Mouse (Mus musculus): Measurements from ENCODE around the gene Mfsd11. TPM values are rescaled to one million over a fixed set of nuclear protein-coding genes. Genes with fewer than 3 reads are reported as not detected.

Mfsd11 gene
- polyA plus RNA-seq, 1 experiment from 2014 or later: 51.2 TPM

- 0 out of 2 replicates have a peak, but pooled peaks cover 3% of the 10 kb centered on the region for H3K27me3 ChIP-seq
- no peak overlapping the region for H3K9ac ChIP-seq
- WGBS: 43% methylated on average over 21 of the region's 21 CpGs
- no peaks in the 10 kb centered on the region for H3K36me3 ChIP-seq
- no peaks in the 10 kb centered on the region for H3K9me3 ChIP-seq
- peak; percentile 48 for ATAC-seq (ENCODE audit: insufficient number of reproducible peaks, insufficient read depth, low FRiP score, low TSS enrichment)
- H3K4me3 ChIP-seq: no peak overlapping the region
- peaks cover 55% of the 10 kb centered on the region for H3K4me1 ChIP-seq
- H3K27ac ChIP-seq: peak overlapping the region; percentile 94
- H3K4me2 ChIP-seq (replicated peaks): 0 out of 2 replicates have a peak overlapping the region, but pooled peaks have one; percentile 16
Observed at GRCm38 (mm10) chr11:116812793-116813529, 39.3 kb upstream of the Mfsd11 start.

DNA sequence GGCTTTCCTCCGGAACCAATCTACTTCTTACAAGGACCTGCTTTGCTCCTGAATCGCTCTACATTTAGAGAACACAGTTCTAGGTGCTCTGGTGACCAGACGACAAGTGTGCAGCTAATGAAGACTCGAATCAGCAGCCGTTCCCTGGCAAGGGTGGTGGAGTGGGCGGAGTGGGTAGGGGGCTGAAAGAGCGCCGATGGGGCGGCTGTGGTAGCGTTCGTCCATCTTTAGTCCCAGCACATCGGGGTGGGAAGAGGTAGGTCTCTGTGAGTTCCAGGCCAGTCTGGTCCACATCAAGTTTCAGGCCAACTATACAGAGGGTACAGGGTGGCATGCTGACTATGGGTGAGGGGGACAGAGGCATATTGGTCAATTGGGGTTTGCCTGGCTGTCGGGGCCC, 38.6 kb upstream of the Mfsd11 start:
- no peak for ATAC-seq (ENCODE audit: insufficient number of reproducible peaks, insufficient read depth, low FRiP score, low TSS enrichment)
- Histone ChIP-seq H3K4me2 (replicated peaks) (0 out of 2 replicates have a peak overlapping the region, but pooled peaks have one; percentile 16), H3K9ac (no peak overlapping the region), H3K27ac (peak overlapping the region; percentile 94), H3K4me3 (no peak overlapping the region), H3K36me3 (no peaks in the 10 kb centered on the region), H3K4me1 (peaks cover 54% of the 10 kb centered on the region), H3K9me3 (no peaks in the 10 kb centered on the region), H3K27me3 (0 out of 2 replicates have a peak, but pooled peaks cover 3% of the 10 kb centered on the region)
- 73% methylated on average over 13 of the region's 13 CpGs for WGBS

GRCm38 (mm10) chr11:116814076-116814883, 38.0 kb upstream of the Mfsd11 start:
- 9% methylated on average over 20 of the region's 20 CpGs for WGBS
- no peak for ATAC-seq (ENCODE audit: insufficient number of reproducible peaks, insufficient read depth, low FRiP score, low TSS enrichment)
- no peak overlapping the region for H3K4me3 ChIP-seq

GRCm38 (mm10) chr11:116814884-116815415, 37.3 kb upstream of the Mfsd11 start:
- Histone ChIP-seq H3K27ac (peak overlapping the region; percentile 94), H3K27me3 (no peaks in the 10 kb centered on the region), H3K36me3 (no peaks in the 10 kb centered on the region), H3K4me2 (replicated peaks) (peak overlapping the region; percentile 18), H3K4me1 (peaks cover 61% of the 10 kb centered on the region), H3K9ac (peak overlapping the region; percentile 29; the same call in 1 of the 2 replicates), H3K9me3 (no peaks in the 10 kb centered on the region), H3K4me3 (no peak overlapping the region)
- WGBS: 22% methylated on average over 7 of the region's 7 CpGs
- ATAC-seq (ENCODE audit: insufficient number of reproducible peaks, insufficient read depth, low FRiP score, low TSS enrichment): no peak

More at GRCm38 (mm10) chr11:116814076-116814883, 38.0 kb upstream of the Mfsd11 start:
- H3K9me3 ChIP-seq: no peaks in the 10 kb centered on the region
- H3K27ac ChIP-seq: peak overlapping the region; percentile 94
- no peaks in the 10 kb centered on the region for H3K36me3 ChIP-seq
- no peaks in the 10 kb centered on the region for H3K27me3 ChIP-seq
- H3K9ac ChIP-seq: peak overlapping the region; percentile 29; the same call in 1 of the 2 replicates
- peaks cover 60% of the 10 kb centered on the region for H3K4me1 ChIP-seq
- H3K4me2 ChIP-seq (replicated peaks): peak overlapping the region; percentile 18

- Histone ChIP-seq H3K4me3 (no peak overlapping the region), H3K4me1 (peaks cover 51% of the 10 kb centered on the region), H3K27ac (no peak overlapping the region), H3K4me2 (replicated peaks) (no peak overlapping the region), H3K27me3 (no peaks in the 10 kb centered on the region), H3K36me3 (no peaks in the 10 kb centered on the region), H3K9me3 (no peaks in the 10 kb centered on the region), H3K9ac (no peak overlapping the region)
- no peak for ATAC-seq (ENCODE audit: insufficient number of reproducible peaks, insufficient read depth, low FRiP score, low TSS enrichment)
- WGBS: 70% methylated on average over 5 of the region's 5 CpGs
Observed at GRCm38 (mm10) chr11:116816769-116817168, 35.5 kb upstream of the Mfsd11 start.

GRCm38 (mm10) chr11:116817567-116817966, 34.7 kb upstream of the Mfsd11 start:
- H3K4me3 ChIP-seq: no peak overlapping the region
- peaks cover 45% of the 10 kb centered on the region for H3K4me1 ChIP-seq
- no peaks in the 10 kb centered on the region for H3K9me3 ChIP-seq
- no peak overlapping the region for H3K27ac ChIP-seq
- no peaks in the 10 kb centered on the region for H3K27me3 ChIP-seq
- H3K4me2 ChIP-seq (replicated peaks): no peak overlapping the region
- no peak overlapping the region for H3K9ac ChIP-seq
- ATAC-seq (ENCODE audit: insufficient number of reproducible peaks, insufficient read depth, low FRiP score, low TSS enrichment): no peak
- WGBS: 92% methylated on average over 5 of the region's 5 CpGs
- H3K36me3 ChIP-seq: no peaks in the 10 kb centered on the region

GRCm38 (mm10) chr11:116818722-116819121, 33.5 kb upstream of the Mfsd11 start:
- no peak for ATAC-seq (ENCODE audit: insufficient number of reproducible peaks, insufficient read depth, low FRiP score, low TSS enrichment)
- H3K36me3 ChIP-seq: no peaks in the 10 kb centered on the region
- H3K27me3 ChIP-seq: no peaks in the 10 kb centered on the region
- H3K9me3 ChIP-seq: no peaks in the 10 kb centered on the region
- H3K4me3 ChIP-seq: no peak overlapping the region
- peaks cover 34% of the 10 kb centered on the region for H3K4me1 ChIP-seq
- no peak overlapping the region for H3K9ac ChIP-seq
- H3K4me2 ChIP-seq (replicated peaks): no peak overlapping the region
- H3K27ac ChIP-seq: peak overlapping the region; percentile 30
- 65% methylated on average over 8 of the region's 8 CpGs for WGBS

DNA sequence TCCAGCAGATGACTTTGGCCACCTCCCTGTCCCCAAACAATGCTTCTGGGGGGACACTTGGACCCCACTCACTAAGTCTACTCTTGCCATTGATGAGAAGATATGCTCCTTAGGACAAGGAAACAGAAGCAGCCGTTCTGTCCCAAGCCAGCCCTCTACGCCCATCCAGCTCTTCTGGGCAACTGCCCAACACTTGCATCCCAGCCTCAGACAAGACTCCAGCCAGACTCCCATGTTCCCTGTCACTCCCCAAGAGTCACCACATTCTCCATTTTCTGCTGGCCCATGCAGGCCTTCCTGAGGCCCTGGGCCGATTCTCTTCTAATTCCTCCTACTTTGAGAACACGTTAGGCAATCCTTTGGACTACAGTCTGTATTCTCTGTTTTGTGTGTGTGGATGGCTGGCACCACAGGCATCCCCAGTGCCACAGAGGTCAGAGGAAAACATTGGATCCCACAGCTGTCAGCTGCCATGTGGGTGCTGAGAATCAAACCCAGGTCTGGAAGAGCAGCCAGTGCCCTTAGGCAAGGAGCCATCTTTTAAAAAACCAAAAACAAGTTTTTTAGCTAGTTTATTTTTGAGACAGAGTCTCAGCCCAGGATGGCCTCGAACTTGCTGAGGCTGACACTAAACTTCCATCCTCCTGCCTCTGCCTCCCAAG, 32.2 kb upstream of the Mfsd11 start:
- Histone ChIP-seq H3K4me2 (replicated peaks) (no peak overlapping the region), H3K36me3 (no peaks in the 10 kb centered on the region), H3K27ac (0 out of 2 replicates have a peak overlapping the region, but pooled peaks have one; percentile 23), H3K9ac (no peak overlapping the region), H3K9me3 (no peaks in the 10 kb centered on the region), H3K4me1 (peaks cover 22% of the 10 kb centered on the region), H3K4me3 (no peak overlapping the region), H3K27me3 (no peaks in the 10 kb centered on the region)
- no peak for ATAC-seq (ENCODE audit: insufficient number of reproducible peaks, insufficient read depth, low FRiP score, low TSS enrichment)
- WGBS: 89% methylated on average over 5 of the region's 5 CpGs

GRCm38 (mm10) chr11:116821057-116821940, 30.9 kb upstream of the Mfsd11 start:
- Histone ChIP-seq H3K4me1 (peaks cover 23% of the 10 kb centered on the region; the same call in 1 of the 2 replicates), H3K9me3 (no peaks in the 10 kb centered on the region), H3K36me3 (no peaks in the 10 kb centered on the region), H3K27ac (no peak overlapping the region), H3K4me2 (replicated peaks) (no peak overlapping the region), H3K9ac (no peak overlapping the region), H3K27me3 (no peaks in the 10 kb centered on the region), H3K4me3 (no peak overlapping the region)
- ATAC-seq (ENCODE audit: insufficient number of reproducible peaks, insufficient read depth, low FRiP score, low TSS enrichment): no peak
- 70% methylated on average over 13 of the region's 13 CpGs for WGBS

DNA sequence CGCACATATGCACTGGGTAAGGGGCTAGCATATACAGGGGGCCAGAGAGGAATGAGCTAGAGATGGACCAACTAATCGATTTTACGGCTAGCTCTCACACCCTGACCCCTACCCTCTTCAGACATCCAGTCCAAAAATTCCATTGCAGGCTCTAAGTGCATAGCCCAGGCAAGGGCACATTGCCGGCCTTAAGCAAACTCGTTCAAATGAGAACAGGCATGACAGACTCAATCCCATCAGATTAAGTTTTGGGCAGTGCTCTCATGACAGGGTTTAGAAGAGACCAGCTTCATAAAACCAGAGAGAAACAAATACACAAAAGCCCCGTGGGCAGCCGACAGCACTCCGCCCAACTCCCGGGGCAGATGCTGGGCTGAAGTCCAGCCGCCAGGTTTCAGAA, 30.0 kb upstream of the Mfsd11 start:
- Histone ChIP-seq H3K27me3 (no peaks in the 10 kb centered on the region), H3K4me3 (no peak overlapping the region), H3K36me3 (no peaks in the 10 kb centered on the region), H3K4me1 (peaks cover 25% of the 10 kb centered on the region), H3K4me2 (replicated peaks) (no peak overlapping the region), H3K27ac (no peak overlapping the region), H3K9ac (no peak overlapping the region), H3K9me3 (no peaks in the 10 kb centered on the region)
- WGBS: 66% methylated on average over 10 of the region's 10 CpGs
- ATAC-seq (ENCODE audit: insufficient number of reproducible peaks, insufficient read depth, low FRiP score, low TSS enrichment): no peak
